Mouse (Mus musculus) neutrophil, adult 65 days (primary cell): ENCODE measurements around the gene Skint10. TPM values are rescaled to one million over a fixed set of nuclear protein-coding genes. Genes with fewer than 3 reads are reported as not detected.

ENCODE experiments used
- total RNA-seq: library from RNA; stranded (reverse); gene quantifications from 2 replicates; pipeline ENCODE4 v1.2.4, GENCODE M21; 2023

Skint10 gene
- total RNA-seq, result not detected in 2 replicates

GRCm38 (mm10) chr4:112774766-112775165 lies at the start of gene Skint10:
Gene Skint10, minus strand, starts transcription at chr4:112774866.

Other genes with a start within 250 kb of the Skint10 start
- gene Skint2, start 217.7 kb downstream of the Skint10 start, total RNA-seq, result not detected in 2 replicates